Mouse (Mus musculus): ENCODE results near the gene Dgcr8. TPM values are rescaled to one million over a fixed set of nuclear protein-coding genes. Genes with fewer than 3 reads are reported as not detected.
"Not testable (repeated sequence)": the region's sequence is repeated elsewhere in the genome, so short reads cannot be mapped to it uniquely, and the experiment has no call there.

Gene Dgcr8
- 14.1 and 18.7 TPM in 2 replicates for polyA plus RNA-seq (2012; rRNA removed)

DNA sequence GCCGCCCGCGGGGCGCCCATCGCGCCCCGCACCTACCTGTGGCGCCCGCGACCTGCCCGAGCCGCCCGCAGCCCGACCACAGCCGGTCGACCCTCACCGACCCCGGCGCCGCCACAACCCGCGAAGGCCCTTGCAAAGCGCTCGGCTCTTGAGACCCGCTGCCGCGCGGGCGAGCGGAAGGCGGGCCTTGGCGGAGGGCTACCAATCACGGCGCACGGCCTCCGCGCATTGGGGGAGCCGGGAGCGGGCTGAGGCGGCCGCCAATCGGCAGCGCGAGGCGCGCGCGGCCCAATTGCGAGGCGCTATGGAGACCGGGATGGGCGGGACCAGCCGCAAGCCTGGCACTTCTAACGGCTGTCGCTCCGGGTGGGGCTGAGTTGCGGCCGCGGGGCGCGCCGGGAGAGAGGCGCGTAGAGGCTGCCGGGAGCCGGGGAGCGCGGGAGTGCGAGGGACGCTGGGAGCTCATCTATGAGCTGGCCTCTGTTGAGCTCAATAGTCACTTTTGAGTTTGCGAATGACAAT, at the start of gene Dgcr8:
TSS of gene Dgcr8 (minus strand) at position 180 of the 522 bp plus-strand sequence.
- under 1% methylated on average over 71 of the region's 71 CpGs for WGBS

DNA sequence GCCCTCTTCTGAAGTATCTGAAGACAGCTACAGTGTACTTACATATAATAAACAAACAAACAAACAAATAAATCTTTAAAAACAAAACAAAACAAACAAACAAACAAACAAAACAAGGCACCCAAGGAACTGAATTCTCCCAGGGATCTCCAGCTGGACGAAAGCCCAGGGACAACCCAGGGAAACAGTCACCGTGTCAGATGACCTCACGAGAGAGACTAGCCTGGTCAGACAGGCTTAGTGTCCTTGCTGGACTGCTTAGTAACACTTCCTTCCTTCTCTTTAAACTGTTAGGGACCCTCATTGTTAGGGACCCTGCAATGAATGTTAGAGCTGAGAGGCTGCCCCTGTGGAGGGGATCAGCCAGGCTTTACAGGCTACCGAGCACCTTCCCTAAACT, 48.2 kb upstream of the Dgcr8 start:
- no peak for DNase-seq (ENCODE audit: low read depth, low spot score)
- WGBS = 93% methylated on average over 4 of the region's 4 CpGs

More for the DNA sequence above, at the start of gene Dgcr8:
- DNase-seq (ENCODE audit: low read depth, low spot score) = peak; percentile 78

- 92% methylated on average over 3 of the region's 3 CpGs for WGBS
- DNase-seq (ENCODE audit: low read depth, low spot score) = no peak
Observed at GRCm38 (mm10) chr16:18335981-18336380, 46.9 kb upstream of the Dgcr8 start.

DNA sequence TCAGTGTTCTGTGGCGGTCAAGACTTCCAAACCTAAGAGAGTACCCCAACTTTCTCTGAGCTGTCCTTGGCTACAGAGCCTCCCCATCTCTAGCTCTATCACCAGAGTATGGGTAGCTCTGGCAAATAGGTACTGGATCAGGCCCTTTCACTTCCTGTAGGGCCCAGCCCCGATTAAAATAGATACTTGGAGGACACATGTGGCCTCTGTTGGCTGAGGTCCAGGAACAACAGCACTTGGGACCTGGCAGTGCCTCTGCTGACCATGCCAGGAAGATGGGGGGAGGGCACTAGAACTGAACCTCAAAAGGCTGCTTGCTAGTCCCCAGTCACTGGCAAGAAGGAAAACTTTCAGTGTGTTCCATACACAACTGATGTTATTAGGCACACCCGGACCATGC, 44.9 kb upstream of the Dgcr8 start:
- WGBS = 68% methylated on average over 3 of the region's 3 CpGs
- no peak for DNase-seq (ENCODE audit: low read depth, low spot score)

GRCm38 (mm10) chr16:18328524-18328923, 39.5 kb upstream of the Dgcr8 start:
- DNase-seq (ENCODE audit: low read depth, low spot score) = no peak
- WGBS = 89% methylated on average over 1 of the region's 1 CpGs

DNA sequence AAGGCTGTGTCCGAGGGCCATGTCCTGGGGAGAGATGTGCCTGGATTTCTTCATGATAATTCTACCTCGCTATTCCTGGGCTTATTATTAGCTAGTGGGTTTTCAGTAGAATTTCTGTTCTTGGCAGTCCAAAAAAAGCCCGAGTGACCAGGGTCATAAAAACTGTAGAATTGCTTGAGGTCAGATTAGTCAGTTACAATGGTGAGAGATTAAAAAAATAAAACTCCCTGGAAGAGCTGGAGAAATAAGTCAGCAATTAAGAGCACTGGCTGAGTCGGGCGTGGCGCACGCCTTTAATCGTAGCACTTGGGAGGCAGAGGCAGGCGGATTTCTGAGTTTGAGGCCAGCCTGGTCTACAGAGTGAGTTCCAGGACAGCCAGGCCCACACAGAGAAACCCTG, 38.9 kb upstream of the Dgcr8 start:
- no peak for DNase-seq (ENCODE audit: low read depth, low spot score)
- 84% methylated on average over 9 of the region's 9 CpGs for WGBS

DNA sequence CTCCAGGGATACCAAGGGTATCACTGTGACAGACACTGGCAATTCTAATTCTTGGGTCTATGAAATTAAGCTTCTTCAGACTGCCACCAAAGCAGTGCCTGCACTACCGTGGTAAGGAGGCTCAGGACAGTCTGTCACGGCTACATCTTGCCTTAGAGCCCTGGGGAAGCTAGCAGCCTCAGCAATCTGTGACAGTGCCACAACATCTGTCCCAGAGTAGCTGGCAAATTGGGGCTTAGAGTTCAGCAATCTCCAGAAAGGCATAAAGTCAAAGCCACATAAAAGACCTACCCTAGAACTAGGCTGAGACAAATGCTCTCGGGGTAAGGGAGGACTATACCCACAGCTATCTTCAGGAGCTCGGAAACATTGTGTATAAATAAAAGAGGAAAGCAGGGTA, 36.7 kb upstream of the Dgcr8 start:
- 78% methylated on average over 4 of the region's 4 CpGs for WGBS

DNA sequence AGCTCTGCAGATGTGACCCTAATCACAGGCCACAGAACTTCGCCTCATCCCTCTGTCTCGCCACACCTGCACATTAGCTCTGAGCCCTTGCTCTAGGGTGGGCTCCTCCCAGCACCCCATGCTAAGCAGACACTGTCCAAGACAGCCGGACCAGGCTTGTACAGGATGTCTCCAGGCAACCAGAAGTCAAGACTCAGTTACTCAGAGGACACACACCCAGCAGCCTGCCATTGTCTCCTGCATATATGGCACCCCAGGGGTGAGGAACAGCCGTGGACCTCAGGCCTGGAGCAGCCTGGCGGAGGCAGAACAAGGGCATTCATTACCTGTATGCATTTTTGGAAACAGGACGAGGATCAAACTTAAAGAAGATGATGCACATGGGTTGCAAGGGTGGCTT, 35.0 kb upstream of the Dgcr8 start:
- 97% methylated on average over 6 of the region's 6 CpGs for WGBS
- no peak for DNase-seq (ENCODE audit: low read depth, low spot score)

More for the DNA sequence above, 36.7 kb upstream of the Dgcr8 start:
- no peak for DNase-seq (ENCODE audit: low read depth, low spot score)

DNA sequence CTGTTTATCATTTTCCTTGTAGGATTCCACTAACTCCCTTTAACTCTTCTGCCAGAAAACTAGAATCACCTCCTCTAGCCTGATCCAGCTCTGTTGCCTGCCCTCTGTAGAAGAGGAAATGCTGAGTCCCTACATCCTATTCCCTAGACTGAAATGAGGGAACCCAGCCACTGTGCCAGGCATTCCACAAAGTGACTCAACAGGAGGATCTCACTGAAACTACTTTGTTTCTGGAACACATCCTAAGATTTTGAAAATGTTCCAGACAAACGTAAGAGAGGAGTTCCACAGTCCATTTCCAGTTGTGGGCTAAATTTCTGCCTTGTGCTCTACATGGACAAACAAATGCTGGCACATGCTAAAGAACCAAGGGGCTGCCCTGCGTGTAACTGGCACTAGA, 34.4 kb upstream of the Dgcr8 start:
- DNase-seq (ENCODE audit: low read depth, low spot score) = no peak
- 69% methylated on average over 2 of the region's 2 CpGs for WGBS

DNA sequence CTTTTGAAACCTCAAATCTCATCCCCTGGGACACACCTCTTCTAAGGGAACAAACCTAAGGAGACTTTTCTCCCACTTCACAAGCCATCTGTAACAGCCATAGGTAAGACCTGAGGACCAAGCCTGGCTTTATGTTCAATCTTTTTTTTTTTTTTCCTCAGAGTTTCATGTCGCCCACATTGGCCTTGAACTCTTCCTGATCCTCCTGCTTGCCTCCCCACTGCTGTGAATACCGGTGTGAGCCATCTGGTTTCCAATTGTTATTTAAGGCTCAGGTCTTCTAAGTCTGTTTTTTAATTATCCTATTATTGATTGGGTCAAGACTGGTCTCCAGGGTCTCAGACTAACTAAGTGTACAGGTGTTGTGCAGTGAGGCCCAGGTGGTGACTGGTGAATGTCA, 32.4 kb upstream of the Dgcr8 start:
- 73% methylated on average over 2 of the region's 2 CpGs for WGBS
- no peak for DNase-seq (ENCODE audit: low read depth, low spot score)

DNA sequence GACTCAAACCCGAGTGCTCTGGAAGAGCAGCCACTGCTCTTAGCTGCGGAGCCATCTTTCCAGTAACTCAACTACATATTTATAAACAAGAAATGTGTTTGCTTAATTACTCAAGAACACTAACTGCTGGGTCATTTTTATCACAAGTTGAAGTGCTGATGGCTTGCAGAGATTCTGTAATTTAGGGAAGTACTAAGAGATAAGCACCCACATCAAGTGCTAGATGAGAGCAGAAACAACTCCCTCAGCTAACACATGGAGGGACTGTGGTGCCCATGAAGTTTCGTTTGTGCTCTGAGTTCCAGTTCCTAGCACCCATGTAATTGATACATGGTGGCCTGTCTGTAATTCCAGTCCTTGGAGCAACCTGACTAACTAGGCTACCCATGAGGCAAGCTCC, 29.9 kb upstream of the Dgcr8 start:
- 82% methylated on average over 3 of the region's 3 CpGs for WGBS

GRCm38 (mm10) chr16:18308159-18308558, 19.1 kb upstream of the Dgcr8 start:
- WGBS = 79% methylated on average over 1 of the region's 1 CpGs
- no peak for DNase-seq (ENCODE audit: low read depth, low spot score)

More for the DNA sequence above, 29.9 kb upstream of the Dgcr8 start:
- DNase-seq (ENCODE audit: low read depth, low spot score) = no peak

DNA sequence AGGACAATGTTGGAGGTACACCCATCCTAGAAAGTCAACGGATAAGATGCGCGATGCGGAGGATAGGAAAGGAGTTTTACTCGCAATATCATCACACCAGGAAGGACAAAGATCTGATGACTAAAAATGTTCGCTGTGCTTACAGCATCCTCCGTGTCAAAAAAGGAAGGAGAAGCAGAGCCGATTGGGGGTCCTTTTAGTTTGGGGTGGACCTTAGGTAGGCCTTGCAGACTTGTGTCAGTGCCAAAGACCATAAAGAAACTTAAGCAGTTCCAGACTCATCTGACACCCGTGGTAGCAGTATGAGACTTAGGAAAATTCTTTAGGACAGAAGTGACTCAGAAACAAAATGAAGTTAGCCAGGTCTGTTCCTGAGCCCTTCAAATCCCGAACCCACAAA, 568 bp upstream of the Dgcr8 start:
- 0% methylated on average over 10 of the region's 10 CpGs for WGBS
- not testable (repeated sequence) for DNase-seq (ENCODE audit: low read depth, low spot score)

DNA sequence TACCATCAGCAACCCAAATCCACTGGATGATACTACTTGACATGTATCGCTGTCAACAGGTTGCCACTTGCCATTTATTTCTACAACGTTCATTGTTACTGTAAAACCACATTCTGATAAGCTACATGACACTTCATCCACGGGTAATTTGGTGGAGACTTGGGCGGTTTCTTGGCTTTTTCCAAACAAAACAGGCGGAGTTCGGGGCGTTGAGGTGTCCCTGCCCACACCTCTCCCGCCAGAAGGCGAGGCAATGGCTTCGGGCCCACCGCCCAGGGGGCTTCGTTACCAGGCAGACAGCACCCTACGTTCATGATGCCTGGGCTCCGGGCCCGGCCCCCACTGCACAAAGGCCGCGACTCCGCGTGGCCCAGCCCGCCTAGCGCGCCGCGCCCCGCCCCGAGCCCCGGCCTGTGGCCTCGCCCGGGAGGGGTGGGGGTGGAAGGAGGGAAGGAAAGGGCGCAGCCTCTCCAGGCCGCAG, 425 bp downstream of the Dgcr8 start:
- DNase-seq (ENCODE audit: low read depth, low spot score) = peak; percentile 36
- under 1% methylated on average over 31 of the region's 31 CpGs for WGBS

GRCm38 (mm10) chr16:18288166-18288565, 880 bp downstream of the Dgcr8 start:
- no peak for DNase-seq (ENCODE audit: low read depth, low spot score)
- WGBS = 1% methylated on average over 4 of the region's 4 CpGs

DNA sequence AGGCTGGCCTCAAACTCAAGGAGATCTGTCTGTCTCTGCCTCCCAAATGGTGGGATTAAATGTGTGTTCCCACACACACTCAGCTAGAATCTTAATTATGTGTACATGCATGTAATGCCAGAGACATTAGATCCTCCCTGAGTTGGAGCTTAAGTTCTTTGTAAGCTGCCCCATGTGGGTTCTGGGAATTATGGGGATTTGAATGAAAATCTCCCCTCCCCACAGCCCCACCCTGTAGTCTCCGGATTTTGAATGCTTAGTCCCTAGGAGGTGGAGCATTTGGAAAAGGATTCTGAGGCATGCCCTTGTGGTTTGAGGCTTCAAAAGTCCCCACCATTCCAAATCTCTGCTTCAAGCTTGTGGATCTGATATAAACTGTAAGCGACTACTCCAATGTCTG, 13.9 kb downstream of the Dgcr8 start:
- no peak for DNase-seq (ENCODE audit: low read depth, low spot score)
- 74% methylated on average over 2 of the region's 2 CpGs for WGBS

DNA sequence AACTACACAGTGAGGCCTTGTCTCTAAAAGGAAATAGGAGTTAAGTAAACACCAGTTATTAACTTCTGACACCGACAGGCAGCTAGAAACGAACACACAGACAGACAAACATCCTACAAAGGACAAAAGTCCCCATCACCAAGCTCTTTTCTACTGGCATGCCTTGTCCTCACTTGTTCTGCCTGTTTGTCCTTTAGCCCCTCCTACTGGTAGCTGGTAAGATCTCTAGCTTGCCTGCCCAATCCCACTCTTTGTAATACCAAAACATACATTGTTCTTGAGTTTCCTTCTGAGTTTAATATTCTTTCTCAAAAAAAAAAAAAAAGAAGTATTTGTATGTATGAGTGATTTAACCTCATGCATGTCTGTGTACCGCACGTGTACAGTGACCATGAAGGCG, 20.9 kb downstream of the Dgcr8 start:
- DNase-seq (ENCODE audit: low read depth, low spot score) = no peak
- WGBS = 68% methylated on average over 5 of the region's 5 CpGs

- DNase-seq (ENCODE audit: low read depth, low spot score) = no peak
- 79% methylated on average over 2 of the region's 2 CpGs for WGBS
Observed at GRCm38 (mm10) chr16:18265024-18265423, 24.0 kb downstream of the Dgcr8 start.

- WGBS = 88% methylated on average over 2 of the region's 2 CpGs
- no peak for DNase-seq (ENCODE audit: low read depth, low spot score)
Observed at GRCm38 (mm10) chr16:18258221-18258620, 30.8 kb downstream of the Dgcr8 start, which contains the start of gene Gm49776. Gm49776 (minus strand) TSS chr16:18258321.

DNA sequence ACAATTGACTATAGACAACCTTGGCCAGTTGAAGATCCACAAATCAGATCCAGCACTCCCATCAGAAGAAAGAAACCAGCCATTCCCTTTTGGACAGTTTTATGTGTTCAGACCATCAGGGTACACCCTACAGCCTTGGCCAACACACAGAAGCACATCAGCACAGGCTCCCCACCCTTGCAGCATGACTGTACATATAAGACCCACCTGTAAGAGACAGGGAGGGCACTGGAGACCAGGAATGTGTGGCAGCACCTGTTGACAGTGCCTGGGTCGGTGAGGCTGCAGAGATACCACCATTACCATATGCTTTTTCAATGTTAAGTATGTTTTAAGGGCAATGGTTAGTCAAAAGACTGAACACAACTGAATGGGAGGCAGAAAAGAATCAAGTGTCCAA, 35.2 kb downstream of the Dgcr8 start:
- 87% methylated on average over 1 of the region's 1 CpGs for WGBS
- DNase-seq (ENCODE audit: low read depth, low spot score) = no peak

- DNase-seq (ENCODE audit: low read depth, low spot score) = no peak
- WGBS = 85% methylated on average over 6 of the region's 6 CpGs
Observed at GRCm38 (mm10) chr16:18252736-18253135, 36.3 kb downstream of the Dgcr8 start.

All from large intestine, adult 2 months (tissue).